Mouse (Mus musculus) midbrain, embryonic 16.5 days (tissue): ENCODE data around the gene Ubr1. TPM values are rescaled to one million over a fixed set of nuclear protein-coding genes. Genes with fewer than 3 reads are reported as not detected.
"Not testable (repeated sequence)": the region's sequence is repeated elsewhere in the genome, so short reads cannot be mapped to it uniquely, and the experiment has no call there.

Source experiments
- ATAC-seq: fragments of 200-750 bp; cut with Nextera tagmentation; 2 replicates; pipeline ENCODE4 v1.8.0; 2017; ENCODE audit warnings: moderate TSS enrichment
- H3K27ac ChIP-seq: fragments of 300-500 bp; sonication (generic); 2 replicates; pipeline ENCODE4 v1.5.1; 2014; ENCODE audit warnings: mild to moderate bottlenecking, low read length, mixed read lengths
- H3K27me3 ChIP-seq: fragments of 300-500 bp; sonication (generic); 2 replicates; pipeline ENCODE4 v1.6.1; 2014; ENCODE audit warnings: low read depth, low read length, mixed read lengths; ENCODE audit not compliant: control insufficient read depth, insufficient read depth
- H3K36me3 ChIP-seq: fragments of 300-500 bp; sonication (generic); 2 replicates; pipeline ENCODE4 v1.6.1; 2014; ENCODE audit warnings: mild to moderate bottlenecking, low read length, moderate library complexity, mixed read lengths; ENCODE audit not compliant: control insufficient read depth, insufficient read depth
- H3K4me1 ChIP-seq: fragments of 300-500 bp; sonication (generic); 2 replicates; pipeline ENCODE4 v1.6.1; 2014; ENCODE audit warnings: mild to moderate bottlenecking, low read length, mixed read lengths; ENCODE audit not compliant: control insufficient read depth, insufficient read depth
- H3K4me2 ChIP-seq: fragments of 300-500 bp; sonication (generic); 2 replicates; pipeline ENCODE4 v1.6.1; 2014; ENCODE audit warnings: mild to moderate bottlenecking, low read length, mixed read lengths
- H3K4me3 ChIP-seq: fragments of 300-500 bp; sonication (generic); 2 replicates; pipeline ENCODE4 v1.5.1; 2014; ENCODE audit warnings: low read depth, mild to moderate bottlenecking, low read length, moderate library complexity, mixed read lengths
- H3K9ac ChIP-seq: fragments of 300-500 bp; sonication (generic); 2 replicates; pipeline ENCODE4 v1.6.1; 2014; ENCODE audit warnings: low read depth, low read length, mixed read lengths
- H3K9me3 ChIP-seq: fragments of 300-500 bp; sonication (generic); replicated peaks from 2 replicates; pipeline ENCODE4 v1.6.1; 2014; ENCODE audit warnings: mild to moderate bottlenecking, low read length, mixed read lengths; ENCODE audit not compliant: control insufficient read depth, poor library complexity, severe bottlenecking
- WGBS: fragments of 180-500 bp; shearing (Covaris S2); extraction: QIAGEN DNeasy Blood & Tissue Kit; methylation state at CpG from one replicate; pipeline ENCODE4 v1.1.7; 2014; 5-methylcytosine and 5-hydroxymethylcytosine counted together
- polyA plus RNA-seq: library from polyadenylated mRNA; unstranded; fragments of >200 nt; fragmentation: Nextera tagmentation; extraction: Ambion mirVana; gene quantifications from 2 replicates; pipeline ENCODE4 v1.2.1, GENCODE M21; 2015

Gene Ubr1
- polyA plus RNA-seq, 1 experiment from 2014 or later = 38.9 TPM

DNA sequence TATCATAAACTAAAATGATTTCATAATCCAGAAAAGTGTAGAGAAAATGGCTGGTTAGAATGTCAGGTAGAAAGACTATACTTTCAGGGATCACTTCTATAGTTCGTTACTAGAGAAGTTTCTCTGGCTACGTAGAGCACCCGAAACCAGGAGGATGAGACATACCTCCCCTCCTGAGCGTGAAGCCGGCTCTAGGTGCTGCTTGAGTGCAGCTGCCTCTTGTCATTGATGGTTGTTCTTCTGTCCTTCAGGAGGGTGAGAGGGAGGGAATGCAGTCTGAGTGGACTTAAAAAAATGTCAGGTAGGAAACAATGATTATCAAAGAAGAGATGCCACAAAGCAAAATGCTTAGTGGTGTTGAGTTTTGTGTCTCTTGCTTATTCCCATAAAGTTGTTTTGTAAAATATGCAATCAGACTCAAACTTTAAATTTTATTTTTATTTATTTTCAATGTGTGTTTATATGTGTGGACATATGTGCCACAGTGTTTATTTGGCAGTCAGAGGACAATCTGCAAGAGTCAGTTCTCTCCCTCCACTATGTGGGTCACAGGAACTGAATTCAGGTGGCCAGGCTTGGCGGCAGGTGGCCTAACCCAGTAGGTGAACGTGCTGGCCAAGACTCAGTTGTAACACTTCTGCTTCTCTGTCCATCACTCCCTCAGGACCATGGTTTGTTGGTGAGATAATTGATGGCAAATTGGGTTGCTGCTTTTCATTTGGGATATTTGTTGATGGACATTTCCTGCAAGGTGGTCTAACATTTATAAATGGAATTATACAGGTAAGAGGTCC is 33.7 kb upstream of the Ubr1 start:
- no peak overlapping the region for H3K9ac ChIP-seq
- no peaks in the 10 kb centered on the region for H3K9me3 ChIP-seq
- no peaks in the 10 kb centered on the region for H3K27me3 ChIP-seq
- H3K4me3 ChIP-seq = no peak overlapping the region
- H3K27ac ChIP-seq = no peak overlapping the region
- ATAC-seq = no peak
- 0 out of 2 replicates have a peak, but pooled peaks cover 3% of the 10 kb centered on the region for H3K36me3 ChIP-seq
- no peak overlapping the region for H3K4me2 ChIP-seq
- 80% methylated on average over 7 of the region's 7 CpGs for WGBS
- peaks cover 6% of the 10 kb centered on the region for H3K4me1 ChIP-seq

DNA sequence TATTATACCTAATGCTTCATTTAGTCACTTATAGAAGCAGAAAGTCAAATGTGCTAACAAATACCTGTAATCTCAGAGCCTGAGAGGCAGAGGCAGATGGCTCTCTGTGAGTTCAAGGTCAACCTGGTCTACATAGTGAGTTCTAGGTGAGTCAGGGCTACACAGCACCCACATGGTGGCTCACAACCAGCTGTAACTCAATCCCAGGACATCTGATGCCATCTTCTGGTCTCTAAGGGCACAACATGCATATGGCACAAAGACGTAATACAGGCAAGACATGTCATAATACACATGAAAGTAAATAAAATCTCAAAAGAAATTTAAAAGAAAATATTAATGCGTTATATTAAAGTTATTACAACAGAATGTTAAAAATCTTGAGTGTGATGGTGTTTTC is 33.1 kb upstream of the Ubr1 start:
- H3K27me3 ChIP-seq = no peaks in the 10 kb centered on the region
- H3K4me3 ChIP-seq = no peak overlapping the region
- WGBS = 70% methylated on average over 2 of the region's 2 CpGs
- H3K4me1 ChIP-seq = 0 out of 2 replicates have a peak, but pooled peaks cover 2% of the 10 kb centered on the region
- H3K9me3 ChIP-seq = no peaks in the 10 kb centered on the region
- ATAC-seq = no peak
- no peak overlapping the region for H3K4me2 ChIP-seq
- no peak overlapping the region for H3K27ac ChIP-seq
- 0 out of 2 replicates have a peak, but pooled peaks cover 3% of the 10 kb centered on the region for H3K36me3 ChIP-seq
- no peak overlapping the region for H3K9ac ChIP-seq

DNA sequence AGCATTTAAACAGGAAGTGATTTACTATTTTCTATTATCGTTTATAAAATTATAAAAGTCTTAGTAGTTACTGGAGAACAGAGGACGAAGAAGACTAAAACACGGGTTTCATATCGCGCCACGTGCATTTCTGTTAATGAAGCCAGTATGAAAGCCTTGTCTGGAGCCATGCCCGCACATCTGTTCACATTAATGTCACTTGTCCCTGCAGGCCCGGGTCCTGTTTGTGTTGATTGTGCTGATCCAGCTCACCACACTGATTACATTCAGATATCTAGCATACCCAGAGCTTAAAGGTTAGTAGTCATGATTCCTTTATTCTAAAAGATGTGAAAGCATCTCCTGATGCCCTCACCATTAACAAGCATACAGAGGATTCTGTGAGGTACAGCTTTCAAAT is 28.3 kb upstream of the Ubr1 start:
- WGBS = 88% methylated on average over 8 of the region's 8 CpGs
- H3K4me3 ChIP-seq = no peak overlapping the region
- no peaks in the 10 kb centered on the region for H3K27me3 ChIP-seq
- no peak overlapping the region for H3K4me2 ChIP-seq
- H3K36me3 ChIP-seq = no peaks in the 10 kb centered on the region
- no peak for ATAC-seq
- no peaks in the 10 kb centered on the region for H3K4me1 ChIP-seq
- no peak overlapping the region for H3K27ac ChIP-seq
- no peaks in the 10 kb centered on the region for H3K9me3 ChIP-seq
- H3K9ac ChIP-seq = no peak overlapping the region

DNA sequence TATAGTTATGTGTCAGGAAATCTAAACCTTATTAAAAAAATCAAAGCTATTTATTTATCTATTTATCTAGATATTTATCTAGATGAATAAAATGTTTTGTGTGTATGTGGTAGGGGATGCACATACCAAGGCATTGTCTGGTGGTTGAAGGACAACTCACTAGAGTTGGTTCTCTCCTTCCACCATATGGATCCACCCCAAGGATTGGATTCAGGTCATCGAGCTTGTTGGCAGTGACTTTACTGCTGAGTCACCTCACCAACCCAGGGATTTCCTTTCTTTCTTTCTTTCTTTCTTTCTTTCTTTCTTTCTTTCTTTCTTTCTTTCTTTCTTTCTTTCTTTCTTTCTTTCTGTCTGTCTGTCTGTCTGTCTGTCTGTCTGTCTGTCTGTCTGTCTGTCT is 26.1 kb upstream of the Ubr1 start:
- not testable (repeated sequence) for H3K9me3 ChIP-seq

DNA sequence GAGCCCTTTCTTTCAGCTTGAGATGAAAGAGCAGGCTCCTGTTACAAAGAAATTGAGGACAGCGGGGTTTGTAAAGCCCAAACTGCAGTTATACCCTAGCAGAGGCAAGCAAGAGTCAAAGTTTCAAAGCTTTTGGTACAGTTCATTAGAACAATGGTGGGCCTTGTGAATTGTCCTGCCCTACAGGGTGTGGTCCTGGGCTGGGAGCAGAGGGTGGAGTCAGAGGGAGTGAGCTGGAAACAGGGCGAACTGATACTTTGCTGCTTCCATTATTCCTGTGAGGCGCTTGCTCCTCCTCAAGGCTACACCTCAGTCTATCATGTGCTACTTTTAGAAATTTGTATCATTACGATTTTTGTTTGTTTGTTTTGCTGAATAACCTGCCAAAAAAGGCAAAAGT is 20.7 kb upstream of the Ubr1 start:
- 78% methylated on average over 4 of the region's 4 CpGs for WGBS
- Histone ChIP-seq H3K4me3 (no peak overlapping the region), H3K4me2 (no peak overlapping the region), H3K4me1 (no peaks in the 10 kb centered on the region), H3K27ac (no peak overlapping the region), H3K36me3 (peaks cover 8% of the 10 kb centered on the region; the same call in 1 of the 2 replicates), H3K9me3 (no peaks in the 10 kb centered on the region), H3K9ac (no peak overlapping the region), H3K27me3 (no peaks in the 10 kb centered on the region)
- ATAC-seq = no peak

More for the DNA sequence above, 26.1 kb upstream of the Ubr1 start:
- not testable (repeated sequence) for H3K9ac ChIP-seq, H3K4me2 ChIP-seq, H3K27me3 ChIP-seq, H3K36me3 ChIP-seq, H3K4me1 ChIP-seq, H3K27ac ChIP-seq, H3K4me3 ChIP-seq, ATAC-seq
- WGBS = 63% methylated on average over 1 of the region's 1 CpGs

DNA sequence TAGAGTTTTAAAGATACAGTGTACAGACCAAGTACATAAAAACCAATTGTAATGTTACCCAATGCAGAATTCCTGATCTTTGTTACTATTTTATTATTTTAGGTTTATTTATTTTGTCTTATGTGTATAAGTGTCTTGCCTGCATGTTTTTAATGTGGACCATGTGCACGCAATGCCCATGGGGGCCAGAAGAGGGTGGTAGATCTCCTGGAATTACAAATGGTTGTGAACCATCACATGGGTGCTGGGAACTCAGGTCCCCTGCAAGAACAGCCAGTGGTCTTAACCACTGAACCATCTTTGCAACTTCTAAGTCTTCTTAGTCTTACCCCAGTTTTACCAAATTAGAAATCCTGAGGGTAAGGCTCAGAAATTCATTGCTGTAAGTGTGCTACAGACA is 14.7 kb upstream of the Ubr1 start:
- H3K4me2 ChIP-seq = no peak overlapping the region
- 0 out of 2 replicates have a peak, but pooled peaks cover 6% of the 10 kb centered on the region for H3K36me3 ChIP-seq
- no peak overlapping the region for H3K27ac ChIP-seq
- H3K9ac ChIP-seq = no peak overlapping the region
- ATAC-seq = no peak
- no peaks in the 10 kb centered on the region for H3K27me3 ChIP-seq
- 100% methylated on average over 1 of the region's 1 CpGs for WGBS
- H3K4me1 ChIP-seq = no peaks in the 10 kb centered on the region
- H3K9me3 ChIP-seq = no peaks in the 10 kb centered on the region
- no peak overlapping the region for H3K4me3 ChIP-seq

DNA sequence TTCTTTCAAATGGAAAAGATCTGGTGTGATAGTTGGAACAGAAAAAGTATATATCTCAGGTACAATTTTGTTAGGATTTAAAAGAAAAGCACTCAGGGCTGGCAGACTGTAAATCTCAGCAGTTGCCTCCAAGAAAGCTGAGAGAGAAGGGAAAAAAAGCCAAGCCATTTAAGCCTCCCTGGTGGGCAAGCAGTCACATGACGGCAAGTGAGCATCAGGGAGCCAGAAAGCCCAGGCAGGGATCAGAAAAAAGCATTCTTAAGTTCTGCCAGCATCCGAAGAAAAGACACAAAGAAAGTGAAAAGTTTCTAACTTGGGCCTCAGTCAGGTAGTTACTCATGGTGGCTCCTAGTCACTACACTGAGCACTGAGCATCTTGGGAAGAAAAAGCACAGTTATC is 13.1 kb upstream of the Ubr1 start:
- no peak for ATAC-seq
- 8% methylated on average over 2 of the region's 2 CpGs for WGBS
- no peak overlapping the region for H3K9ac ChIP-seq
- H3K27me3 ChIP-seq = no peaks in the 10 kb centered on the region
- H3K4me2 ChIP-seq = no peak overlapping the region
- no peak overlapping the region for H3K4me3 ChIP-seq
- H3K36me3 ChIP-seq = 0 out of 2 replicates have a peak, but pooled peaks cover 6% of the 10 kb centered on the region
- H3K4me1 ChIP-seq = no peaks in the 10 kb centered on the region
- no peaks in the 10 kb centered on the region for H3K9me3 ChIP-seq
- no peak overlapping the region for H3K27ac ChIP-seq

DNA sequence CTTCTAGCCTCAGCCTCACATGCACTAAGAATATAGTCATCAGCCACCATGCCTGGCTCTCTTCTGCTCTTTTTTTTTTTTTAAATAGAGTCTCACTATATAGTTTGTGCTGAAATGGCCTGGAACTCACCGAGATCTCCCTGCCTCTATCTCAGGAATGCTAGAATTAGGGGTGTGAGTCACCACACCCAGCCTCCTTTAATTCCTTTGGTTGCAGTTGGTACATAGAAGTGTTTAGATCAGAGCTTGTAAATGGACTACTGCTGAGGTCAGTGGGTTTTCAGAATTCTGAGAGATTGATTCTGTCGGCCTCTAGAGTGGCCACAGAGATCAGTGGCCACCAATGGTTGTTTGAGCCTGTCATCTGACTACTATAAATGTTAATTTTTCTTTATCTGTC is 10.3 kb upstream of the Ubr1 start:
- no peak overlapping the region for H3K9ac ChIP-seq
- peaks cover 11% of the 10 kb centered on the region for H3K4me1 ChIP-seq
- WGBS = 73% methylated on average over 2 of the region's 2 CpGs
- no peak overlapping the region for H3K27ac ChIP-seq
- no peak for ATAC-seq
- no peak overlapping the region for H3K4me3 ChIP-seq
- no peak overlapping the region for H3K4me2 ChIP-seq
- H3K36me3 ChIP-seq = 0 out of 2 replicates have a peak, but pooled peaks cover 2% of the 10 kb centered on the region
- H3K27me3 ChIP-seq = no peaks in the 10 kb centered on the region
- H3K9me3 ChIP-seq = no peaks in the 10 kb centered on the region

DNA sequence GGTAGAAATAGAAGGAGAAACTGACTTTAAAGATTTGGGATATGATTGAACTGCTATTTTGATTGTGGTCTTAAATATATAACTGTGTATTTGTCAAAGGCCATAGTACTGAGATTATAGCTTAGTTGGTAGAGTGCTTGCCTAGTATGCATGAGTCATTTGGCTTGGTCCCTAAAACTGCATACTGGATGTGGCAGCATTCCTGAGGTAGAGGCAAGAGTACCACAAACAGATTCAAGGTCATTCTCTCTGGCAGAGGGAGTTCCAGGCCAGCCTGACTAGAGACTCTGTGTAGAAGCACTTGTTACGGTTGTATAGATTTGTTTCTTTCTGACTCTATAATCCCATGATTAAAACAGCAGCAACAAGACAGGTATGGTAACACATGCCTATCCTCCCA is 9.3 kb upstream of the Ubr1 start:
- no peaks in the 10 kb centered on the region for H3K27me3 ChIP-seq
- 85% methylated on average over 1 of the region's 1 CpGs for WGBS
- 0 out of 2 replicates have a peak, but pooled peaks cover 2% of the 10 kb centered on the region for H3K36me3 ChIP-seq
- ATAC-seq = no peak
- peaks cover 11% of the 10 kb centered on the region for H3K4me1 ChIP-seq
- H3K9ac ChIP-seq = no peak overlapping the region
- no peak overlapping the region for H3K27ac ChIP-seq
- no peak overlapping the region for H3K4me2 ChIP-seq
- no peak overlapping the region for H3K4me3 ChIP-seq
- no peaks in the 10 kb centered on the region for H3K9me3 ChIP-seq
